Mouse (Mus musculus): Measurements from ENCODE around the gene B3gnt5.
"Not testable (repeated sequence)": the region's sequence is repeated elsewhere in the genome, so short reads cannot be mapped to it uniquely, and the experiment has no call there.

Gene B3gnt5

DNA sequence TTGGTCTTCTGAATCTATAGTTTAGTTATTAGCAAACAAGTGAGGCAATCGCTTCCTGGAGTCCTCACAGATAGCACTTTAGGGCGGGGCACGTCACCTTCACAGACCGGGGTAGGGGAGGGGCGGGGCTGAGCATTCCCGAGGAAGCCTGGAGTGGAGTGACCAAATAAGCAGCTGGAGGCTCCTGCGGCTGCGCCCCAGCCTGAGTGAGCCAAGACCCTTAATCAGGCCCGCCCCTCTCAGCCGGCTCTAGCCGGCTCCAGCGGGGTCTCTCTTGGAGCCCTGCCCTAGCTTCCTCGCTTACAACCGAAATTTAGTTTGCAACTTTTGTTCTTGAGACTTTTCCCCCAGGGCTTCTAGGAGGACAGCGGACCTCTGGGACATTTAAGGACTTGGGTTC, at the start of gene B3gnt5:
B3gnt5 (plus strand) TSS at position 135 of the 400 bp plus-strand sequence.
- DNase-seq: peak; percentile 78

DNA sequence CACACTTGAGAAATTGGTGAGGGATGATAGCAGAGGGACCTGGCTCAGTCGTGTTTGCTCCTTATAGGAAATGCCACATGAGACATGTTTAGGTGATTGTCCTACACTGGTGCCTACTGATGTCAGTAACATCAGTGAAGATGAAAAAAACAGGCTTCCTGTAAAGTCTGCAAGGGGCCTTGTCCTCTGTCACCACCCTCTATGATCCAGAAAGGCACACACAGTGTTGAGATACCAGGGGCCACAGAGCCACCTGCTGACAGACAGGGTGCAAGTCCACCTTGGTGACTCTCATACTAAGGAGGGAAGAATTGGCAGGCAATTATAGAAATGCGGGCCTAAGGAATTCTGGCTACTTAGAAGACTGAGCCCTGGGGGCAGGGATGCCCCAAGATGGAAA, 39.0 kb upstream of the B3gnt5 start:
- peak; percentile 6 for DNase-seq

DNA sequence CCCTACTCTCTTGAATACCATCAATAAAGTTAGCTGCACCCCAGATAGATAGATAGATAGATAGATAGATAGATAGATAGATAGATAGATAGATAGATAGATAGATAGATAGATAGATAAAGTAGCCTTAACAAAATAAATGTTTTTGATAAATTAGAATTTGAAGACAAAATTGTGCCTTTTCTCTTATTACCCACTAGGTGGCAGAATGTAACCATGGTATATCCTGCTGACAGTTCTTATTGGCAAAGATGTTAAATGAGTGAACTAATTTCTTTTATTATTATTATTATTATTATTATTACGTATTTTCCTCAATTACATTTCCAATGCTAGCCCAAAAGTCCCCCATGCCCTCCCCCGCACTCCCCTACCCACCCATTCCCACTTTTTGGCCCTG, 35.9 kb upstream of the B3gnt5 start:
- DNase-seq: not testable (repeated sequence)

DNA sequence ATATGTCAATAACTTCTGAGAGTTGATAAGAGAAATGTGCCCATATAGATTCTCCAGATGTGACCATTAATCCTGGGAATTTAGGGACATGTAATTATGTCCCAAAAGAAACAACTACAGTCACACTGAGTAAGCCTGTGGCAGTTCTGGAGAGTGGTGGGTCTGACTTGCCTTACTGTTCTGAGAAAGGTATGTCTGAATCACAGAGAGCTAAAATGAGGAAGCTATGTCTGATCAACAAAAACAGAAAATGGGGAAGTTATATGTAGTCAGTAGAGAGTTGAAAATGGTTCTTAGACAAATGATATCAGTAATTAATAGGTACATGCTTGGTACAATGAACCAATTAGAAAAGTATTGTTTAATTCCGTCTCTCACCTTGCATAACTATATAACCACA, 27.1 kb upstream of the B3gnt5 start:
- DNase-seq: no peak

DNA sequence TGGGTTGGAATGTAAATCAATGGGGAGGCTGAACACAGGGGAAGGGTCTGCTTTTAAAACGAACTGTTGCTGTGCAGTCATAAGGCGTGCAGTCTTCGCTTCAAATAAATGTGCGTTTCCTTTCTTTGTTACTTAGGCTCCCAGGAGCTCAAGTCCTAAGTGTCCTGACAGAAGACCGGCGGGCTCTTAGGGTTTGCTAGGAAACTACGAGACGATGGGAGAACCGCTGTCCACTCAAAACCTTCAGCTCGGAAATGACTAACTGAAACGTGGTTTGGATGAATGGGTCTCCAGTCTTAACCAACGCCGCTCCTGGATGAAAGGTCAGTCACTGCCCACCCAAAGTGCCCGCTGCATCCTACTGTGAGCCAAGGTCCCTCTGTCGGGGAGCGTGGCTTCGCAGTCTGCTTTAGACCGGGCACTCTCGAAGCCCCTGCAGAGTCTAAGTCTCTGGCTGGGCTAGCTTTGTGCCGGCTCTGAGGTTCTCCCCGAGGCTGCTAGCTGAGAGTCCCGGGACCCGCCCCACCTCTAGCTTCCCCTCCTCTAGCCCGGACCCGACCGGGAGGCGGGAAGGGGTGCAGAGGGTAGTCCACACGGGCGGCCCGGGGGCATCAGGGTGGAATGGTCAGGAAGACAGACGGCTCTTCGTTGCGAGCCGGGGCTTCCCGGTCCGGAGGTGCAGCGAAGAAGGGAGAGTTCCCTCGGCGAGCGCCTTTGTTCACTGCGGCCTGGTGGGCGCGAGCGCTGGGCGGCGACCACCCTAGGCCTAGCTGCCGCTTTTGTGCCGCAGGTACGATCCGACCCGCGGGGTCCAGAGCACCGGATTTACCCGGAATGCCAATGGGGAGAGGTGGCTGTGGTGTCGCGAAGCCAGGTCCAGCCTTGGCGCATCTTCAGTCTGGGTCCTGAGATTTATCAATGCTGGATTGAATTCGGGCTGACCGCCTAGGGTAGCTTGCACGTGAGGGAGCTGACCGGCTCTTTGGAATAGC, 793 bp downstream of the B3gnt5 start:
- peak; percentile 18 for DNase-seq

DNA sequence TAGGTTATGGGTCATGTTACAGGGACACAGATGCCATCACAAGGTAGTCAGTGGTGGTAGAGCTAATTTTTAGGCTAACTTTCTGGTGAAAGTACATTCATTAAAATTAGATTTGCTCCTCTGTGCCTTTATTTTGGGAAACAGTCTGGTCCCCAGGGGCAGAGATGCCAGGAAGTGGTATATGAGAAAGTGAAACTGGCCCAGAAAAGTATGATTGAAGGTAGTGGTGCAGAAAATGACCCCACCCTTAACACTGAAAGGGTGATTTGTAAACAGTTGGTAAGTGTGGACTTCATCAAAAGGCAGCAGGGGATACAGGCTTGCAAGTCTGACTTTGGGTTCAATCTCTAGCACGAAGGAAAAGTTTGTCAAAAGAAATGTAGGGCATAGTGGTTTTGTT, 1.7 kb downstream of the B3gnt5 start:
- peak; percentile 1 for DNase-seq

DNA sequence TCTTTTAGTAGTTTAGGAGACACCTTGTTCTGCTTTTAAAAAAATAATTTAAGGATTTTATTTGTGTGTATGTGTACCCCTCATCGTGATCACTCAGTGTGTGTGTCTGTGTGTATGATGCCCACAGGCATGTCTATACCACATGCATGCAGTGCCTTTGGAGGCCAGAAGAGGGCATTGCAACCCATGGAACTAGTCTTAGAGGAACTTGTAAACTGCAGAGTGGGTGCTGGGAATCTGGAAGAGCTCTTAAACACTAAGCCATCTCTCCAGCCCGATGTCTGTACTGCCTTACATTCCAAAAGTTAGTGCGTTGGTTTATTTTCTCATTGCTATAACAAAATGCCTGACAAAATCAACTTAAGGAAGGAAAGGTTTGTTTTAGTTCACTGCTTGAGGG, 6.1 kb downstream of the B3gnt5 start:
- no peak for DNase-seq

DNA sequence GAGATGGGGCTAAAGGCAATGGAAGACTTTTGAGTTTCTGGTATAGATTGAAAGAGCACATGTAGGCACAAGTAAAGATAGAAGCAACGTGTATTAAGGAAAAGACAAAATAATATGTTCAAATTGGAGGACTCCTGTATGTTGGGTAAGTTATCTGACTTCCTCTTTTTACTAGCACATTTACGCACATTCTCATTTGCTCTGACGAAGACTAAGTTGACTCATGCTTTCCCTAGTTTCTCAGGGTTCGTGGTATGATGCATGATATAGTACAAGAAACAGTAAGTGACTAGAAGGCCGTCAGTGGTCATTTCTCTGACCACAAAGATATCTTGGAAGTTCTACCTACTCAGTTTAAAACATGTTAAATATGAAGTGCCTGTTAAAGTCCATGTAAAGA, 8.0 kb downstream of the B3gnt5 start:
- no peak for DNase-seq

DNA sequence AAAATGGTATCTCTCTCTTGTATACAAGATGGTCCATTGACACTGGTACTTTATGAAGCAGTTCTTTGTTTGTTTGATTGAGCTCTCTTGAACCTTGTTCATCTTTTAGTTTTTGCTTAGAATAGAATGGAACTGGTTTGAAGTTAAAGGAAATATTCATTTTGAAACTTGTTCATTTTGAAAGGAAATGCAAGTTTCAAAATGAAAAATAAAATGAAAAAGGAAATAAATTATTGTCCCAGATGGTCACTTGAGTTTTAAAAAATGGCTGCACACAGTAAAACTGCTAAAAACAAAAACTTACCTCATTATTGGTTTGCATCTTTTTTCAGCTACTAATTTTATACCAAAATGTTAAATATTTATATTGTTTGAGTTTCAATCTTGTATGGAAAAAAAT, 12.0 kb downstream of the B3gnt5 start:
- DNase-seq: no peak

DNA sequence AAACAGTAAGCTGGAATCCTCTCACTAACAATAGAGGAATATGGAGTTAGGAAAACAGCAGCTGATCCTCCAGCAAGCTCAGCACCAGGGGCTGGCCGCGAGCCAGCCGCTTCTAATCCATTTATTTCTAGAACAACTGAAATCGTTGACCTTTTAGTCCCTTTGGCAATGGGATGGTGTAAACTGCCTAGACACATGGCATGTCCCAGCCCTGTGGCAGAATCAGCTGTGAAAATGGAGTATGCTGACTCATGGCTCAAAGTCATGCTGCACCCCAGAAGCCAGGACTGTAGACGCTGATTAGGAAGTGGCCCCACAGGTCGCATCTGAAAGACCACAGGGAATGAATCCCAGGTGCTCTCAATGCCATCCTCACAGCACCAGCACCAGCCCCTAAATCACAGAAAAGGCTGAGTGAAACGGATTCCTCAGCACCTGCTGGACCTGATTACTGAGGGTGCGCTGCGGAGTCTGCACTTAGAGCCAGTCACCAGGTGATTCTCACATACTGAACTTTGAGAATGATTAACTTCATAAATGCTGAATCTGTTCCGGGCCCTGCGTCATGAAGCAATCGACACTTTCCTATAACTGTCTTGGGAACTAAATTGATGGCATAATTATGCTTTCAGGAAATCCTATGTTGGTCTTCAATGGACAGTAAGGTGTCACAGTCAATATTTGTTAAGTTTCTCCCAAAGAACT, 26.5 kb downstream of the B3gnt5 start:
- DNase-seq: no peak

DNA sequence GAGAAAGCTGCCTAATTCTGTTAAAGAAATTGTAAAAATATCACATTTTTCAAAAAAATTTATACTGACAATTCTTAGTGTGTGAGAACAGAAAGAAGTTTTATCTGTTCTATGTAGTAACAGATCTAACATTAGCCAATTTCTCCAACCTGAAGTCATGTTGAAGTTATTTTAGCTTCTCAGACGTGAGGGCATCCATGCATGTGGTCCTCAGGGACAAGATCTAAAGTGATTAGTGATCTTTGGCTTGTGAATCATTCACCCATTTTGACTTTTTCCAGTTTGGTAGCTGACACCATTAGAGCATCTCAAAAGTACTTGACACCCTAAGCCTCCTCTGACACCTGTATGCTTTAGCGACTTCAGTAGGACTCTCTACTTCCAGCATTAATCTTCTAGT, 29.9 kb downstream of the B3gnt5 start:
- DNase-seq: no peak

DNA sequence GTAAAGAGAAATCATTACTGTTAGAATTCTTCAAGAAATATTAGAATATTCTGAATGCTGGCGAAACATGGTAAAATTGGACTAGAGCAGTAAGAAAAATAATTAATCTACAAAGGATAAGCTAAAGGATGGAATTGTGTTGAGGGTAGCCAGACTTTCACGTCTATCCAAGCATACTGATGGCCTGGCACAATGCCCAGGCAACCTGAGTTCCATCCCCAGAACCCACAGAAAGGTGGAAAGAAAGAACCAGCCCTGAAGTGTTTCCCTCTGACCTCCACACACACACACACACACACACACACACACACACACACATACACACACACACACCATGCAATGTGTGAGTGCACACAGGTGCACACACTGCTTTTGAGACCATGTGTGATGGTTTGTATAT, 58.8 kb downstream of the B3gnt5 start:
- no peak for DNase-seq

Measured in lung, postnatal 10 days (tissue).